Mouse (Mus musculus) liver, embryonic 11.5 days (tissue): Measurements from ENCODE around the gene Otud7b. TPM values are rescaled to one million over a fixed set of nuclear protein-coding genes. Genes with fewer than 3 reads are reported as not detected.

Source experiments
- ATAC-seq: fragments of 200-750 bp; cut with Nextera tagmentation; replicated peaks from 2 replicates; pipeline ENCODE4 v1.8.0; 2017; ENCODE audit warnings: moderate number of reproducible peaks, mild to moderate bottlenecking, moderate TSS enrichment, moderate library complexity; ENCODE audit not compliant: low FRiP score
- DNase-seq: peaks from one replicate; pipeline ENCODE4 v3.0.0-alpha.2; 2017; ENCODE audit warnings: low spot score
- H3K27ac ChIP-seq: fragments of 300-500 bp; sonication (generic); 2 replicates; pipeline ENCODE4 v1.5.1; 2014; ENCODE audit warnings: mild to moderate bottlenecking, low read depth, low read length, control low read depth
- H3K27me3 ChIP-seq: fragments of 300-500 bp; sonication (generic); replicated peaks from 2 replicates; pipeline ENCODE4 v1.6.1; 2014; ENCODE audit warnings: low read length, mixed read lengths; ENCODE audit not compliant: control insufficient read depth, insufficient read depth
- H3K36me3 ChIP-seq: fragments of 300-500 bp; sonication (generic); 2 replicates; pipeline ENCODE4 v1.6.1; 2014; ENCODE audit warnings: mild to moderate bottlenecking, low read length, moderate library complexity, mixed read lengths; ENCODE audit not compliant: control insufficient read depth, insufficient read depth
- H3K4me1 ChIP-seq: fragments of 300-500 bp; sonication (generic); replicated peaks from 2 replicates; pipeline ENCODE4 v1.6.1; 2014; ENCODE audit warnings: low read length, mixed read lengths; ENCODE audit not compliant: control insufficient read depth, insufficient read depth
- H3K4me2 ChIP-seq: fragments of 300-500 bp; sonication (generic); 2 replicates; pipeline ENCODE4 v1.6.1; 2014; ENCODE audit warnings: mild to moderate bottlenecking, control low read depth, moderate library complexity
- H3K4me3 ChIP-seq: fragments of 300-500 bp; sonication (generic); 2 replicates; pipeline ENCODE4 v1.5.1; 2014; ENCODE audit warnings: low read depth, low read length, control low read depth
- H3K9ac ChIP-seq: fragments of 300-500 bp; sonication (generic); 2 replicates; pipeline ENCODE4 v1.6.1; 2014; ENCODE audit warnings: low read depth, low read length, control low read depth
- H3K9me3 ChIP-seq: fragments of 300-500 bp; sonication (generic); 2 replicates; pipeline ENCODE4 v1.6.1; 2016; ENCODE audit warnings: low read length, inconsistent platforms, mixed read lengths; ENCODE audit not compliant: control insufficient read depth
- WGBS: fragments of 180-500 bp; shearing (Covaris S2); extraction: QIAGEN DNeasy Blood & Tissue Kit; methylation state at CpG from one replicate; pipeline ENCODE4 v1.1.7; 2014; 5-methylcytosine and 5-hydroxymethylcytosine counted together
- polyA plus RNA-seq: library from polyadenylated mRNA; unstranded; fragments of >200 nt; fragmentation: Nextera tagmentation; extraction: Ambion mirVana; gene quantifications from 2 replicates; pipeline ENCODE4 v1.2.1, GENCODE M21; 2014

Otud7b gene
- polyA plus RNA-seq, 1 experiment from 2014 or later: 7.1 TPM

- no peak for ATAC-seq
- H3K27ac ChIP-seq: no peak overlapping the region
- no peak overlapping the region for H3K9ac ChIP-seq
- no peak overlapping the region for H3K4me3 ChIP-seq
- no peak overlapping the region for H3K4me2 ChIP-seq
- H3K36me3 ChIP-seq: no peaks in the 10 kb centered on the region
- no peaks in the 10 kb centered on the region for H3K27me3 ChIP-seq
- 65% methylated on average over 2 of the region's 2 CpGs for WGBS
- H3K4me1 ChIP-seq: no peaks in the 10 kb centered on the region
- H3K9me3 ChIP-seq: no peaks in the 10 kb centered on the region
- no peak for DNase-seq
These were observed 13.2 kb upstream of the Otud7b start for GRCm38 (mm10) chr3:96091146-96091545.

- Histone ChIP-seq H3K36me3 (no peaks in the 10 kb centered on the region), H3K4me2 (no peak overlapping the region), H3K27me3 (no peaks in the 10 kb centered on the region), H3K27ac (no peak overlapping the region), H3K9ac (no peak overlapping the region), H3K4me1 (no peaks in the 10 kb centered on the region), H3K9me3 (no peaks in the 10 kb centered on the region), H3K4me3 (no peak overlapping the region)
- ATAC-seq (no peak), DNase-seq (no peak)
- 71% methylated on average over 6 of the region's 6 CpGs for WGBS
These were observed 12.4 kb upstream of the Otud7b start for GRCm38 (mm10) chr3:96091966-96092365.

- no peak for DNase-seq
- Histone ChIP-seq H3K27ac (no peak overlapping the region), H3K27me3 (no peaks in the 10 kb centered on the region), H3K4me3 (no peak overlapping the region), H3K9ac (no peak overlapping the region), H3K9me3 (no peaks in the 10 kb centered on the region), H3K36me3 (no peaks in the 10 kb centered on the region), H3K4me2 (no peak overlapping the region), H3K4me1 (no peaks in the 10 kb centered on the region)
- 68% methylated on average over 13 of the region's 13 CpGs for WGBS
- no peak for ATAC-seq
These were observed 10.8 kb upstream of the Otud7b start for GRCm38 (mm10) chr3:96093509-96093908.

GRCm38 (mm10) chr3:96094203-96094602 lies 10.1 kb upstream of the Otud7b start:
- H3K4me3 ChIP-seq: no peak overlapping the region
- no peaks in the 10 kb centered on the region for H3K9me3 ChIP-seq
- no peak overlapping the region for H3K9ac ChIP-seq
- 65% methylated on average over 13 of the region's 13 CpGs for whole genome bisulfite sequencing
- no peaks in the 10 kb centered on the region for H3K36me3 ChIP-seq
- H3K4me1 ChIP-seq: no peaks in the 10 kb centered on the region
- no peak overlapping the region for H3K4me2 ChIP-seq
- 0 out of 2 replicates have a peak, but pooled peaks have one; percentile 39 for ATAC-seq
- no peak for DNase-seq
- no peak overlapping the region for H3K27ac ChIP-seq
- H3K27me3 ChIP-seq: no peaks in the 10 kb centered on the region

- Histone ChIP-seq H3K9me3 (no peaks in the 10 kb centered on the region), H3K27ac (no peak overlapping the region)
- WGBS: 50% methylated on average over 4 of the region's 4 CpGs
These were observed 6.2 kb upstream of the Otud7b start for GRCm38 (mm10) chr3:96098168-96098567.

GRCm38 (mm10) chr3:96098616-96099267 lies 5.6 kb upstream of the Otud7b start:
- 55% methylated on average over 7 of the region's 7 CpGs for WGBS
- no peak for ATAC-seq

More at GRCm38 (mm10) chr3:96098168-96098567, 6.2 kb upstream of the Otud7b start:
- H3K9ac ChIP-seq: no peak overlapping the region
- peaks cover 4% of the 10 kb centered on the region; the same call in 1 of the 2 replicates for H3K4me1 ChIP-seq
- no peaks in the 10 kb centered on the region for H3K36me3 ChIP-seq
- no peak for ATAC-seq
- H3K4me2 ChIP-seq: no peak overlapping the region
- DNase-seq: no peak
- H3K27me3 ChIP-seq: no peaks in the 10 kb centered on the region
- H3K4me3 ChIP-seq: no peak overlapping the region

GRCm38 (mm10) chr3:96102100-96102872 lies 2.0 kb upstream of the Otud7b start:
- Histone ChIP-seq H3K9ac (no peak overlapping the region), H3K27ac (no peak overlapping the region), H3K4me1 (peaks cover 13% of the 10 kb centered on the region), H3K4me2 (peak overlapping the region; percentile 58), H3K9me3 (no peaks in the 10 kb centered on the region), H3K27me3 (no peaks in the 10 kb centered on the region), H3K4me3 (peak overlapping the region; percentile 27; the same call in 1 of the 2 replicates), H3K36me3 (no peaks in the 10 kb centered on the region)
- 27% methylated on average over 14 of the region's 14 CpGs for WGBS
- DNase-seq: peak; percentile 62
- ATAC-seq: no peak

More at GRCm38 (mm10) chr3:96098616-96099267, 5.6 kb upstream of the Otud7b start:
- H3K4me2 ChIP-seq: no peak overlapping the region
- no peaks in the 10 kb centered on the region for H3K9me3 ChIP-seq
- H3K27ac ChIP-seq: no peak overlapping the region
- no peak overlapping the region for H3K9ac ChIP-seq
- no peak overlapping the region for H3K4me3 ChIP-seq
- H3K4me1 ChIP-seq: peaks cover 4% of the 10 kb centered on the region; the same call in 1 of the 2 replicates
- no peaks in the 10 kb centered on the region for H3K36me3 ChIP-seq
- no peak for DNase-seq
- H3K27me3 ChIP-seq: no peaks in the 10 kb centered on the region

GRCm38 (mm10) chr3:96103901-96104260 lies 446 bp upstream of the Otud7b start:
- H3K36me3 ChIP-seq: no peaks in the 10 kb centered on the region
- DNase-seq (no peak), ATAC-seq (no peak)
- peak overlapping the region; percentile 89 for H3K27ac ChIP-seq
- peaks cover 13% of the 10 kb centered on the region for H3K4me1 ChIP-seq
- H3K4me3 ChIP-seq: peak overlapping the region; percentile 90
- WGBS: 6% methylated on average over 8 of the region's 8 CpGs
- peak overlapping the region; percentile 95 for H3K9ac ChIP-seq
- no peaks in the 10 kb centered on the region for H3K27me3 ChIP-seq
- no peaks in the 10 kb centered on the region for H3K9me3 ChIP-seq
- H3K4me2 ChIP-seq: peak overlapping the region; percentile 95
